Mouse (Mus musculus): ENCODE results near the gene Zcwpw1. TPM values are rescaled to one million over a fixed set of nuclear protein-coding genes. Genes with fewer than 3 reads are reported as not detected.
"Not testable (repeated sequence)": the region's sequence is repeated elsewhere in the genome, so short reads cannot be mapped to it uniquely, and the experiment has no call there.

The Zcwpw1 gene
- total and polyA plus RNA-seq, 2 experiments, result 1.7 to 3.3 TPM

DNA sequence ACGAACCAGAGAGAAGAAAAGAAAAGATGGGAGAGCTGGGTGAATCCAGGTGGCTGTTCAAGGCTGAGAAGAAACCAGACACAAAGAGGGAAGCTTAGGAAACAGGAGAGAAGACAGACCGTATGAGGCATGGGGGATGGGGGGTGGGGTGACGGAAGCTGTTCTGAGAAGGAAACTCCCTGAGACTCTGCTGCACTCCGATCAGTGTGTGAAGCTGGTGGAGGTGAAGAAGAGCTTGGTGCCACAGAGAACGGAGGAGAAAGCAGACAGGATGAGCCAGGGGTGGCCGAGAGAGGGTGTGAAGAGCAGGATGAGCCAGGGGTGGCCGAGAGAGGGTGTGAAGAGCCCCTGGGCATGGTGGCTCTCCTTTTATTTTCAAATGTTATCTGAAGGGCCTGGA lies 38.8 kb downstream of the Zcwpw1 start:
- Histone ChIP-seq H3K4me3 (ENCODE audit: insufficient read depth, low read depth, low read length) (no peak overlapping the region), H3K4me1 (ENCODE audit: control insufficient read depth, insufficient read depth, low read length) (peaks cover 2% of the 10 kb centered on the region; the same call in 1 of the 2 replicates), H3K36me3 (ENCODE audit: control insufficient read depth, insufficient read depth, low read length) (no peaks in the 10 kb centered on the region), H3K9ac (ENCODE audit: low read depth, low read length) (no peak overlapping the region), H3K27me3 (ENCODE audit: control insufficient read depth, insufficient read depth, low read length) (no peaks in the 10 kb centered on the region), H3K27ac (replicated peaks; ENCODE audit: insufficient read depth, low read depth, low read length) (no peak overlapping the region), H3K79me2 (ENCODE audit: control insufficient read depth, insufficient read depth, low read length) (no peaks in the 10 kb centered on the region)
- TF ChIP-seq POLR2A (IDR thresholded peaks at IDR 0.05; ENCODE audit: extremely low read depth, insufficient read depth, low read length), result no peak
- no peak for TF ChIP-seq CTCF (IDR thresholded peaks at IDR 0.05; ENCODE audit: low read depth, low read length)
- no peak for DNase-seq (ENCODE audit: extremely low read depth, low read depth, low spot score)
- WGBS, result 61% methylated on average over 7 of the region's 7 CpGs

DNA sequence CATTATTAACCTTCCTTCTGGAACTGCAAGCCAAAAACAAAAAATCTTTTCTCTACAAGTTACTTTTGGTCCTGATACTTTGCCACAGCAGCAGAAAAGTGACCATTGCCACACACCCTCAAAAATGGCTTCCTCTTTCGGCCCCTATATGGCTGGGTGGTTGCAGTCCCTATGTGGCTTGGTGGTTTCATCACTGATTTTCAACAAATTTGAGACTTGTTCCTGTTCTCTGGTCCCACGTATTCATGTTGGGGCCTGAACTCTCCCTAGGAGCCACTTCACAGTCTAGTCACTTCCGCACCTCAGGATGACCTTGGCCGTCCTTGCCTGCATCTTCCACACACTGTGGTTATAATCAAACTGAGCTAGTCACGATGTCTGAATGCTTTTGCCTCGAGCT lies 41.1 kb downstream of the Zcwpw1 start:
- H3K27ac ChIP-seq (replicated peaks; ENCODE audit: insufficient read depth, low read depth, low read length), result no peak overlapping the region
- H3K79me2 ChIP-seq (ENCODE audit: control insufficient read depth, insufficient read depth, low read length), result no peaks in the 10 kb centered on the region
- DNase-seq (ENCODE audit: extremely low read depth, low read depth, low spot score), result peak; percentile 28
- 82% methylated on average over 6 of the region's 6 CpGs for WGBS
- TF ChIP-seq POLR2A (IDR thresholded peaks at IDR 0.05; ENCODE audit: extremely low read depth, insufficient read depth, low read length), result no peak
- no peak for TF ChIP-seq CTCF (IDR thresholded peaks at IDR 0.05; ENCODE audit: low read depth, low read length)
- no peak overlapping the region for H3K4me3 ChIP-seq (ENCODE audit: insufficient read depth, low read depth, low read length)
- no peaks in the 10 kb centered on the region for H3K36me3 ChIP-seq (ENCODE audit: control insufficient read depth, insufficient read depth, low read length)
- H3K27me3 ChIP-seq (ENCODE audit: control insufficient read depth, insufficient read depth, low read length), result no peaks in the 10 kb centered on the region
- peaks cover 2% of the 10 kb centered on the region; the same call in 1 of the 2 replicates for H3K4me1 ChIP-seq (ENCODE audit: control insufficient read depth, insufficient read depth, low read length)
- no peak overlapping the region for H3K9ac ChIP-seq (ENCODE audit: low read depth, low read length)

DNA sequence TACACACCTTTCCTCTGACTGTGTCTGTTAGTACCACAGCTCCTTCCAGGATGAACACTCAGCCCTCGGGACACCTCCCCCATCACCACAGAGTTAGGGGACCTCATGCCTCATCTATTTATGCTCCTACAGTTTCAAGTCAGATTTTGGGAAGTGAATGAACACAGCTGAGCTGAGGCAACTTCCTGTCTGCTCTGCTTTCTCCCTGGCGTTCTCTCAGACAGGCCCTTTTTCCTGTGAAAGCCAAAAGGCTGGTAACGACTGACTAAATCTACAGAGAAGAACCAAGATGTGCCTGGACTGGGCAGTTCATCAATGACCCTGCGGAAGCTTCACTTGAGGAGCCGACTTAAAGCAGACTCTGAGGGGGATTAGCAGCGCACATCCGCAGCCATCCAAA lies 42.6 kb downstream of the Zcwpw1 start:
- Histone ChIP-seq H3K27ac (replicated peaks; ENCODE audit: insufficient read depth, low read depth, low read length) (0 out of 2 replicates have a peak overlapping the region, but pooled peaks have one; percentile 15), H3K9ac (ENCODE audit: low read depth, low read length) (no peak overlapping the region), H3K79me2 (ENCODE audit: control insufficient read depth, insufficient read depth, low read length) (no peaks in the 10 kb centered on the region), H3K4me1 (ENCODE audit: control insufficient read depth, insufficient read depth, low read length) (peaks cover 2% of the 10 kb centered on the region; the same call in 1 of the 2 replicates), H3K36me3 (ENCODE audit: control insufficient read depth, insufficient read depth, low read length) (no peaks in the 10 kb centered on the region), H3K27me3 (ENCODE audit: control insufficient read depth, insufficient read depth, low read length) (no peaks in the 10 kb centered on the region), H3K4me3 (ENCODE audit: insufficient read depth, low read depth, low read length) (no peak overlapping the region)
- TF ChIP-seq CTCF (IDR thresholded peaks at IDR 0.05; ENCODE audit: low read depth, low read length) (no peak), POLR2A (IDR thresholded peaks at IDR 0.05; ENCODE audit: extremely low read depth, insufficient read depth, low read length) (no peak)
- WGBS, result 70% methylated on average over 7 of the region's 7 CpGs
- peak; percentile 36 for DNase-seq (ENCODE audit: extremely low read depth, low read depth, low spot score)

DNA sequence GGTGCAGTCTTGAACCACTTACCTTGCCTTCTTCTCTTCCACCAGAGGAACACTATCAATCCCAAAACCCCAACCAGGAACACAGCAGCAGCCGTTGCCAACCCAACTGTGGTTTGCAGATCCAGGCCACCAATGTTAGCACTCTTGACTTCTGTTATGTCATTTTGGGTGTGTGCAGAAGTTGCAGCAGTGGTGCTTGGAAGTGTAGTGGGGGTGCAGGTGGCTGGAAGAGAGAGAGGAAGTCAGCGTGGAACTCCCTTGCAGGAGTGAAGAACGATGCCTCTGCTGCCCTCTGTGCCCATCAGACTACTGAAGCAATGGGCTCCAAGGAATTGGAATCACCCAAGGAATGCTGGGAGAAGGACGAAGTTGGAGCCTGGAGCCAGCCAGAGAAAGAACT lies 43.5 kb downstream of the Zcwpw1 start:
- no peak overlapping the region for H3K27ac ChIP-seq (replicated peaks; ENCODE audit: insufficient read depth, low read depth, low read length)
- H3K4me3 ChIP-seq (ENCODE audit: insufficient read depth, low read depth, low read length), result no peak overlapping the region
- H3K36me3 ChIP-seq (ENCODE audit: control insufficient read depth, insufficient read depth, low read length), result no peaks in the 10 kb centered on the region
- H3K4me1 ChIP-seq (ENCODE audit: control insufficient read depth, insufficient read depth, low read length), result peaks cover 2% of the 10 kb centered on the region; the same call in 1 of the 2 replicates
- H3K27me3 ChIP-seq (ENCODE audit: control insufficient read depth, insufficient read depth, low read length), result no peaks in the 10 kb centered on the region
- 90% methylated on average over 4 of the region's 4 CpGs for WGBS
- H3K79me2 ChIP-seq (ENCODE audit: control insufficient read depth, insufficient read depth, low read length), result no peaks in the 10 kb centered on the region
- no peak overlapping the region for H3K9ac ChIP-seq (ENCODE audit: low read depth, low read length)
- no peak for TF ChIP-seq POLR2A (IDR thresholded peaks at IDR 0.05; ENCODE audit: extremely low read depth, insufficient read depth, low read length)
- TF ChIP-seq CTCF (IDR thresholded peaks at IDR 0.05; ENCODE audit: low read depth, low read length), result no peak
- no peak for DNase-seq (ENCODE audit: extremely low read depth, low read depth, low spot score)

DNA sequence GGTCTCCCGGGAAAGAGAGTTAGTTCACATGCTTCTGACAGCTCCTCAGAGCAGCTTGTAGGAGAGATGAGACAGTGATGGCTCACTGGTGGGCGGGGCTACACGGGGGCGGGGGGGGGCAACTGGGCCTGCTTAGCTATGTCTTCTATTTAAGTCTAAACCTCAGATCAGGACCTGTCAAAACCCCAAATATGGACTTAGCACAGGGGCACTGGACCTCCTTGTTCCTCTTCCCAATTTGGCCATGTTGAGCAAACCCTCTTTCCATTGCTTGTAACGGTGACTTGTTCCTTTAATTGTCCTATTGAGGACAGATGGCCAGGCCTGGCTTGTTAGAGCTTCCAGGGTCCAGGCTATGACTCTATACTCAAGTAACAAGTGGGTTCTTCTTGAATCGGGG lies 43.9 kb downstream of the Zcwpw1 start:
- no peaks in the 10 kb centered on the region for H3K36me3 ChIP-seq (ENCODE audit: control insufficient read depth, insufficient read depth, low read length)
- DNase-seq (ENCODE audit: extremely low read depth, low read depth, low spot score), result peak; percentile 21
- no peak overlapping the region for H3K27ac ChIP-seq (replicated peaks; ENCODE audit: insufficient read depth, low read depth, low read length)
- peaks cover 2% of the 10 kb centered on the region; the same call in 1 of the 2 replicates for H3K4me1 ChIP-seq (ENCODE audit: control insufficient read depth, insufficient read depth, low read length)
- WGBS, result 83% methylated on average over 6 of the region's 6 CpGs
- H3K27me3 ChIP-seq (ENCODE audit: control insufficient read depth, insufficient read depth, low read length), result no peaks in the 10 kb centered on the region
- no peak overlapping the region for H3K9ac ChIP-seq (ENCODE audit: low read depth, low read length)
- no peak for TF ChIP-seq POLR2A (IDR thresholded peaks at IDR 0.05; ENCODE audit: extremely low read depth, insufficient read depth, low read length)
- TF ChIP-seq CTCF (IDR thresholded peaks at IDR 0.05; ENCODE audit: low read depth, low read length), result no peak
- H3K79me2 ChIP-seq (ENCODE audit: control insufficient read depth, insufficient read depth, low read length), result no peaks in the 10 kb centered on the region
- H3K4me3 ChIP-seq (ENCODE audit: insufficient read depth, low read depth, low read length), result no peak overlapping the region

DNA sequence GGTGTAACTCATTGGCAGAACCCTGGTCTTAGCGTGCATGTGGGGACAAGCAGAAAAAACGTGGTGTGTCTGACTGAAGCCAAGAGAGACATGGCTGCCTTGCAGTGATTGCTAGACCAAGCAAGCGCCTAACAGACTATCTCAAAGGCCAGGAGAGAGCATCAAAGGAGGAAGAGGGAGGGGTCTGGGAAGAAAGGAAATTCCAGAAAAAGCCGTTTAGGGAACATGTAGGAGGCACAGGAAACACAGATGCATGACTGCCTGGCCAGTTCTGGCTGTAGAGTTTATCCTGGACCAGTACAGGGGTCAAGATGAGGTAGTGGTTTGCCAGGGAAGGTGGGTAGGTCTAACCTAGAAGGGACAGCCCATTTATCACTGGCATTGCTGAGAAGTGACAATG lies 45.9 kb downstream of the Zcwpw1 start:
- 76% methylated on average over 4 of the region's 4 CpGs for WGBS
- no peaks in the 10 kb centered on the region for H3K27me3 ChIP-seq (ENCODE audit: control insufficient read depth, insufficient read depth, low read length)
- H3K79me2 ChIP-seq (ENCODE audit: control insufficient read depth, insufficient read depth, low read length), result no peaks in the 10 kb centered on the region
- H3K9ac ChIP-seq (ENCODE audit: low read depth, low read length), result no peak overlapping the region
- TF ChIP-seq POLR2A (IDR thresholded peaks at IDR 0.05; ENCODE audit: extremely low read depth, insufficient read depth, low read length) (no peak), CTCF (IDR thresholded peaks at IDR 0.05; ENCODE audit: low read depth, low read length) (no peak)
- peaks cover 2% of the 10 kb centered on the region; the same call in 1 of the 2 replicates for H3K4me1 ChIP-seq (ENCODE audit: control insufficient read depth, insufficient read depth, low read length)
- H3K4me3 ChIP-seq (ENCODE audit: insufficient read depth, low read depth, low read length), result no peak overlapping the region
- H3K36me3 ChIP-seq (ENCODE audit: control insufficient read depth, insufficient read depth, low read length), result no peaks in the 10 kb centered on the region
- no peak overlapping the region for H3K27ac ChIP-seq (replicated peaks; ENCODE audit: insufficient read depth, low read depth, low read length)
- DNase-seq (ENCODE audit: extremely low read depth, low read depth, low spot score), result no peak

DNA sequence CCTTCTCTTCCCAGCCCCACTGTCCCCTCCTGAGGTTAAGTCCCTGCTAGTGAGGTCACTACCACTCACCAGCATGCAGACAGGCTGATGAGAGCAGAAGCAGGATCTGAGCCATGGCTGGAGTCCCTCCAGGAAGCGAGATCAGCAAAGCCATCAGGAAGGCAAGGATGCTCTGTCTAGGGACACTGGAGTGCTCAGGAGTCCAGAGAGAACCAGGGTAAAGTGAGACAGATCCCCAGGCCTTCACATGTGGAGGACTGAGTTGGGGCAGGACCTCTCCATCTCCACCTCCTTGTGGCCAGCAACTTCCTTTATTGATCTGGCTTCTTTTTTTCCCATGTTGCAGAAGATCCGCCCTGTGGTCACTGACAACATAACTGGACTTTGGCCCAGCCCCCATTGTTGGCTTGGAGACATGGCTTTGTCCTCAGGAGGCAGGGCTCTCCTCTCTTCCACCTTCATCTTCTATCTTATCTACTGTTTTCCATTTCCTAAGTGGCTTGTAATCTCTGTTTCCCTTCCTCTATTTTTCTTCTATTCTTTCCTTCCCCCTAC lies 48.4 kb downstream of the Zcwpw1 start, which contains the start of gene Pilra:
Gene Pilra, minus strand, starts transcription at position 316 of the 555 bp plus-strand sequence.
- not testable (repeated sequence) for H3K27ac ChIP-seq (replicated peaks; ENCODE audit: insufficient read depth, low read depth, low read length); DNase-seq (ENCODE audit: extremely low read depth, low read depth, low spot score); H3K4me3 ChIP-seq (ENCODE audit: insufficient read depth, low read depth, low read length); H3K4me1 ChIP-seq (ENCODE audit: control insufficient read depth, insufficient read depth, low read length); H3K79me2 ChIP-seq (ENCODE audit: control insufficient read depth, insufficient read depth, low read length); H3K27me3 ChIP-seq (ENCODE audit: control insufficient read depth, insufficient read depth, low read length); H3K36me3 ChIP-seq (ENCODE audit: control insufficient read depth, insufficient read depth, low read length)
- WGBS, result 60% methylated on average over 2 of the region's 2 CpGs
- H3K9ac ChIP-seq (ENCODE audit: low read depth, low read length), result 0 out of 2 replicates have a peak within 1 kb of the TSS, but pooled peaks have one; percentile 5
